Mouse (Mus musculus) testis, postnatal 14 days (tissue): Measurements from ENCODE around the gene Clock.
A peak's percentile ranks its signal among the peaks of the same experiment; 100 is the strongest.

ENCODE experiments used
- DNase-seq: peaks from one replicate; pipeline ENCODE4 v3.0.0; 2021; ENCODE audit warnings: low spot score

The Clock gene

DNA sequence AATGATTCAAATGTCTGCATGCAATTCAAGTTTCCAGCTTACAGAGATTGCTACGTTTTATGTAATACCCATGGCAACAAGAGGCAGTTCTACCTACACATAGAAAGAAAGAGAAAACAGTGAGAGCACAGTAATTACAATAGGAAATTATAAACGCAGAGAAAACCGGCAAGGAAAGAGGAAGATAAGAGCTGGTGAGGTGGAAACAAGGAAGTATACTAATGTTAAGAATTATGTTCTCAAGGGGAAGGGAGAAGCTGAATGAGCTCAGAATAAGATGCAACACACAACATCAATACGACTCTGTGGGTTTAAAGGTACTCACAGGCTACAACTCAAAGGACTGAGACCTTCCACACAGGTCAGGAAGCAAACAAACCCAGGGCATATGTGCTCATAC, 29.6 kb downstream of the Clock start:
- DNase-seq: no peak

DNA sequence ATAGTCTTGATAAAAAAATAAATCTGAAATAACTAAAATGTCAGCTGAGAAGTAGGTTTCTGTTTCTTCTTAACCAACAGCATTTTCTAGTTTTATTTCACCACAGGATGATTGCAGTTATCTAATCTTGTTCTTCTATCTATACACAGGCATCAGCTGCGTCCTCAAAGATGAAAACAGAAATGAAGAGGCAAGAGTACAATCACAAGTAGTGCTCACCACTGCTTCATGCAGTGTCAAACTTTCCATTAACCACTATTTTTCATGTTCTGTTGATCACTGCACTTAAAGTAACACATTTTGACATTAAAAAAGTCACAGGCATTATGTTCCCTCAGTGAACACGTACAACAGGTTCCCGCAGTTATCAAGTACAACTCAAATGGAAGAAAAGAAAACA, 53.6 kb downstream of the Clock start:
- no peak for DNase-seq

DNA sequence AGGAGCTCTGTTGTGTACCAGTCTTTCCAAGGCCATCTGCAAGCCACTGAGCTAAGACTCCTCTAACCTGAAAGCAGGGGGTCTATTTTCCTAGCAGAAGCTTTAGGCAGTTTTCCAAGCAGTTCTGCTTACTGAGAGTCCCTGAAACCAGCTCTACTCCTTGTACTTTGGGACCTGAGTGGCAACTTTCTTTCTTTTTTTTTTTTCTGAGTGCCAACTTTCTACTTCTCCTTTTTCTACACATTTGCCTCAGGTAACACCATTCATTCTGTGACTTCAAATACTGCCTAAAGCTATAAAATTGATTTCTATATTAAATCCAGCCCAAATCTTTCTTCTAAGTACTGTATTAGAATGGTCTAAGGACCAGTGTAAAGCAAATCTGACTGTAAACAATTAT, 58.1 kb downstream of the Clock start:
- peak; percentile 8 for DNase-seq

DNA sequence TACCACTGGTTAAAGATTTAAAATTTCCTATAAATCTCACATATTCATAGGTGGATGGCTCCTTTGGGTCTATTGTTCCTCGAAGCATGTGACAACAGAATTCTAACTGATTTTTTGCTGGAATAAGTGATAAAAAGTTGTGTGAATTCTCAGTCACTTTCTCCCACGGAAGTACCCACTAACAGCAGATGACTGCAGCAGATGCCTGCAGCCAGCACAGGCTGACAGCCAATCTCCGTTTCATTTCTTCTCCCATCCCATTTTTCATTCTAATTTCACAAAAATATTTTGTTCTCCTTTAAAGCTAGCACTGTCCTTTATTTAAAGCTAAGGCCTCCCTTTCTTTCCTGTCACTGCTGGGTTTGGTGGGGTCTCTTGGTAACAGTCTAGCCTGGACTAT, 59.2 kb downstream of the Clock start:
- DNase-seq: no peak

DNA sequence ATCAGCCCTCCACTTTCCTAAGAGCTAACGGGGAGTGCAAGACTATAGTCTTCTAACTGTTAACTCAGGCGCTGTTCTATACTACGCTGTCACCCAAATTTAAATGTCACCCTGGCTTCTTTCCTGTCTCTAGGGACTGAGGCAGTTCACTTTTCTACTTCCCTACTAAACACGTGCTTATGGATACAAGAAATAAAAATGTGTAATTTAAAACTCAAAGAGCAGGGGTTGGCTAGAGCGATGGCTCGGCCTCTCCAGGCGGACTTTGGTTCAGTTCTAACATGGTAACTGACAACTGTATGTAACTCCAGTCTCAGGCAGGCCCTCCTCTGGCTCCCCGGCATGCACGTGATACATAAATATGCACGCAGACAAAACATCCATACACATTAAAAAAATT, 60.2 kb downstream of the Clock start:
- no peak for DNase-seq

DNA sequence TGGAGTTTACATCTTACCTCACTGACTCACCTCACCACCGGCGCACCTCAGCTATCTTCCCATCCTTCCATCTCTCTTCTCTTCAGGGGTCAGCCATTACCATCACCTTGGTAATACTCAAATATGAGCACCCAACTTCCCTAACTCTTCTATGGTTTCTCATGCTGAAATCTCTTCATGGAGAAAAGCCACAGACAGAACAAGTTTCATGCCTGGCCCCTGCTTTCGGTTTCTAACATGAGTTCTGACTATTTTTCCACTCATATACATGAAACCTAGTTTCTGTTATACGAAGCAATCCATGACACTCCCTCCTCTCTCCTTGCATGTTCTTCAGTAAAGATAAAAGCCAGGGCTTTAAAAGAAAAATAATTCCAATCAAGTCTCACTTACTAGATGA, 60.7 kb downstream of the Clock start:
- no peak for DNase-seq

DNA sequence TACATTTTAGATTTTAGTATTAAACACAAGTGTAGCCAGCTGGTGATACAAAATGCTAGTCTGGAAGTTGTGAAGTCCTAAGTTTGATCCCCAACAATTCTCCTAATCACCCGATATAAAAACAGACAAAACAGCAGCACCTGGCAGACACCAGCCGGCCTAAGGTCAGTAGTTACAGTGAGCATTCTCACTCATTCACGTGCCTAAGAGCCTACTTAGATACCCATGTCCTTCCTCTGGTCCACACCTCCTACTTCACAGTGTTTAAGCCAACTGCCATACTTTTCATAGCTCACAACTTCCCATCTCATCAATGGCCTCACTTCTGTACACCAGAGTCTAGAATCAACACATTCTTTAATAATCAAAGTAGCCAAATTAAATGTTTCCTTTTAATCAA, 61.3 kb downstream of the Clock start:
- DNase-seq: no peak

DNA sequence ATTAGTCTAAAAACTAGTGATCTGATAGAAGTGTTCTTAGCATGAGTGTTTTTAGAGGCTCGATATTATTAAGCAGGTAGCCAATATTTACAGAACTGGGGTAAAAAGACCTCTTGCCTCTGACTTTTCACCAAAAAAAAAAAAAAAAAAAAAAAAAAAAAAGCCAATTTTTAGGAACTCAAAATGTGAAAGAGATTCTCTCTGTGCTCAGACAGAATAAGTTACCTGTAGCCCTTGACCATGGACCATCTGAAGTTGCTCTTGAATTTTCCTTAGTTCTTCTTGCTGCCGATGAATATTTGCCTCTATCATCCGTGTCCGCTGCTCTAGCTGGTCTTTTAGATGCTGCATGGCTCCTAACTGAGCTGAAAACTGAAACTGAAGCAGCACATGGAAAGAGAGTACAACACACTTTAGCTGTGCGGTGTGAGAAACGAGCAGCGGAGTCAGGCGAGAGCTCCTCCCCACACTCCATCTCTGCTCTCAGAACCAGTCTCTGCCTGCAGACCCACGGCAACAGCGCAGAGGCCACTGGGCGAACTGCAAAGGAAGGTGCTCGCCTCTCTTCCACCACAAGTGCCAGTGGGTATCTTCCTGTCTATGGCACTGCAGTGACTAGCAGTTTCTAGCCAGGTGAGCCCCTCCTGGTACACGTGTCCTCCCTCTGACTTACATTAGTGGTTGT, 73.3 kb downstream of the Clock start:
- DNase-seq: no peak

DNA sequence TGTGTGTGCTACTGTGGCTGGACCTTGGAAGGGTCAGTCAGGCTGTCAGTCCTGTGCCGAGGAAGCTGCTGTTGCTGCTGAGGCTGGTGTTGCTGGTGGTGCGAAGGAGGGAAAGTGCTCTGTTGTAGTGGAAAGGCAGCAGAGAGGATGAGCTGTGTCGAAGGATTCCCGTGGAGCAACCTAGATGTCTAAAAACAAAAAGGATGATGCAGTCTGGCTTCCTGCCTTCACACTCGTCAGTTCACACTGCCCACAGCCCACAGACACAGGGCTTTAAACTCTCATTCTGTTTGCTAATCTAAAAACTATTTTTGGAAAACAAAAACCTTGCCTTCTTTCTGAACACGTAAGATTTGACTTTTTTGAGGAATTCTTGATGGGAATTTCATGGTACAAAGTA, 87.9 kb downstream of the Clock start:
- no peak for DNase-seq

DNA sequence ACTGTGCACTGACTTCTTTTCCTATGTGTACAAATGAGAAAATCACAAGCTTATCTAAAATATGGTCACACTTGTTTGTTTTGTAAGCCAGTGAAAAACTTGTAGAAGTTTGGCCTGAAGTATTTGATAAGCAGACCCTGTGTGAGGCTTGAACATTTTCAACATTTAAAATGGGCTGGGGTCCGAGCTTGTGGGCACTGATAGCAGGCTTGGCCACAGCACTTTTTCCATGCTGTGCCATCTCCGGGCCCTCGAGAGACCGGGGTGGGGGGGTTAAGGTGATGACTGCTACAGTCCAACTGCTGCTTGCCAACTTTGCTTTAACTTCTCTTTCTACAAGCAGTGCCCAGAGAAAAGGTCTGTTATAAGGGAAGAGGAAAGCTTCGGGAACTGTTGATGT, 96.5 kb downstream of the Clock start:
- DNase-seq: no peak

DNA sequence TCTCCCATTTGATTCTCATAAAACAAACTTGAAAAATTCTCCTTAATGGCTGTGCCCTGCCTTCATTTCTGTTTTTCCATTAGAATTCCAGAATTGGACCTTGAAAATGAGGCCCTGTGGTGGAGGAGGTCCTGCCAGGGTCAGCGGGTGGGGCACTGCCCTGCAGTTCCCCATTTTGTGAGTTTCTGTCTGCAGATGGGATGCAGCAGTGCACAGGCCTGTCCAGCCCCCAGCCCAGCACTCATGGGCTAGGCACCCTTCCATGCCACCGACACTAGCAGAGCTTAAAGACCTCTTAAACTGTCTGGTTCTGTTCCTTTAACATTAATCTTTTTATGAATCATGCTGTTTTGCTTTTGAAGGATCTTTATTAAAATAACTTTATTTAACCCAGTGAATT, 98.7 kb downstream of the Clock start:
- DNase-seq: no peak

DNA sequence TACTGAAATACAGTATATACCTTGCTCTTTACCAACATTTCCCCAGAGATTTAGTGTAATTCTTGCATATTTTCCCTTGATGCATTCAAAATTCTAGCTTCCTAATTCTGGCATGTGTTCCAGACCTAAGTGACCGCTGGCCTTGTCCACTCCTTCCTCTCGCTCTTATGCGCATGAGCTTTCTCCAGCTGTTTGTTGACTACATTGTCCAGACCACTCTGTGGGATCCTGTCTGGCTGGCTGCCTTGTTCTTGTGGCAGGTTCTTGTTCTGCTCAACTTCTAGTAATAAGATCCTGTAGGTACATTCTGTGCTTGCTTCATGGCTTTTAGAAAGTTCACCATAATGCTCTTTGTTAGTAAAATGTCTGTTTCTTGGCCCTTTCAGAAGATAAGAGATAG, 101.4 kb downstream of the Clock start:
- DNase-seq: no peak

DNA sequence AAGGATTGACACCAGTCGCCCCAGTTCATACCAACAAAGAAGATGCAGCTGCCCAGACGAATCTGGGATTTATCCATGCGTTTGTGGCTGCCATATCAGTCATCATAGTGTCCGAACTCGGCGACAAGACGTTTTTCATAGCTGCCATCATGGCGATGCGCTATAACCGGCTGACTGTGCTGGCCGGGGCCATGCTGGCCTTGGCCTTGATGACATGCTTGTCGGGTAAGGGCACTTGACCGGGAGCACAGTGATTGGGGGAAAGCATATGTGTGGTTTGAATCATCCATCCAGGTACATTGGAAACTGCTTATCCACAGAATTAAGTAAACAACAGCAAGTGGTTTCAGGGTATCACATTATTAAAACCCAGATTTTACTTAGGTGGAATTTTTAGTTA, 105.2 kb downstream of the Clock start:
- DNase-seq: no peak

DNA sequence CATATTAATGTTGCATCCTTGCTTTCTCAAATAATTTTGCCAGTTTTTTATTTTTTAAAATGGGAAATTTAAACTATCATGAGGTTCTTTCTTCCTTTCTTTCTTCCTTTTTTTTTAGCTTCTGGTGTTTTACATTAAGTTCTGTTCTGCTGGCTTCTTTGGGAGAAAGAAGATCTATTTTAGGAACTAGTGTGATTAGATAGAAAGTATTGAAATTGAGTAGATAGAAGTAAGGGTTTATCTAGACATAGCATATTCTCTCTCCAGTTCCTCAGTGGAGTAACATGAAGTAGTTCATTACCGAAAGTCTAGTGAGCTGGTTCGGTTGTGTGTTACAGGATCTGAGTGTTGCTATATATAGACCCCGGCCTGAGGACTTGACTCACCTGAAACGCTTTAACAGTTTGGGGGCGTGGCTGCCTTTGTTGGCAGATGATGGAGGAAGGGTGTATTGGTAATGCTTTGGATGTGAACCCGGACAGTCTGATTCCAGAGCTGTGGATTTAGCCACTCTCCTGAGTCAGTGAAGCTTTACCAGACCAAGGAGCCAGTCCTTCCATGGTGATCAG, 110.1 kb downstream of the Clock start:
- no peak for DNase-seq

DNA sequence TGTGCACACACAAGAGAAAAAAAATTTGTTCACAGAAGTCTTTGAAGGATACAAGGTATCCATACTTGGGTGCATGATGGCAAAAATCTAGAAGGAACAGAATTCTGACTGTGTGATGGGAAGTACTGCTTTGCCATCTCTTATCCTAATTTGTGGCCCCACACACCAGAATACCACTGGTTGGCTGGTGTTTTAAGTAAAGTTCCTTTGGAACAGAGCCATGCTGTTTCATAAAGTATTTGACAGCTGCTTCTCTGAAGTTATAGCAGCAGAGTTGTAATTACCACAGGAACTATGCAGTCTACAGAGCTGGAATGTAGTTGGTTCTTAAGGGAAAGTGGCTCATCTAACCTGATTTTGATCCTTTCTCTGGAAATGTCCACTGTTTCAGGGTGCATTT, 111.5 kb downstream of the Clock start:
- DNase-seq: no peak

DNA sequence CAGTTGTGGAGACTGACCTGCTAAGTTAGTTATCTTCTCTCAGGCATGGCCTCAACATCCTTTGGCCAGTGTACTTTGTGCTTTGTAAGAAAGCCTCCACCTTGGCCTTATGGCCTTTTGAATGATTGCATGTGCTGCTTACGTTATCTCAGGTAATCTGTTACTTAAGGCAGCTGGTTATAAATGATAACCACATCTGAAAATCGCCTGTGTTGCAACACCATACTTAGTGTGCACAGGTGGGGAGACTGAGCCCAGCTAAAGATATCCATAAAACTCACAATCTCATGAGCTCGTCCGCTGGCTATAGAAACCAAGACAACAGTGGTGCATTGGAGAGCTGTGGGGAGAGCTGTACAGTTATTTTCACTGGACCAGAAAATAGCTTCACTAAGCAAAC, 114.0 kb downstream of the Clock start:
- no peak for DNase-seq

DNA sequence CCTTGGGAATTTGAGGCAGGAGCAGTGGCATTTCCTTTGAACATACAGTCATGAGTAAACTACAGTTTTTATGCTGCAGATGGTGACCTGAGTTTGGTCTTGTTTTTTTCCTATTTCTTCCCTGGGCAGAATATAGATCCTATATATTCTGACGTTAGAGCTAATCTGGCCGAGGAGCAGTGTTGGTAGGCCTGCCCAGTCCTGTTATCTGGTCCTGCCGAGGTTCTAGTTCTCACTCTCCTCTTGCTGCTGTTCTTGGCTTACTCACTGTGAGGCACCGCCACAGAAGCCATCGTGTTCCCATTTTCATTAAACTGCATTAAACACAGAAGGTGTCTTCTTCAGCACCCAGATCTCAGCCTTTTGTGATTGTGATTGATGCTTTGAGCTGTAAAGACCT, 116.7 kb downstream of the Clock start:
- no peak for DNase-seq

DNA sequence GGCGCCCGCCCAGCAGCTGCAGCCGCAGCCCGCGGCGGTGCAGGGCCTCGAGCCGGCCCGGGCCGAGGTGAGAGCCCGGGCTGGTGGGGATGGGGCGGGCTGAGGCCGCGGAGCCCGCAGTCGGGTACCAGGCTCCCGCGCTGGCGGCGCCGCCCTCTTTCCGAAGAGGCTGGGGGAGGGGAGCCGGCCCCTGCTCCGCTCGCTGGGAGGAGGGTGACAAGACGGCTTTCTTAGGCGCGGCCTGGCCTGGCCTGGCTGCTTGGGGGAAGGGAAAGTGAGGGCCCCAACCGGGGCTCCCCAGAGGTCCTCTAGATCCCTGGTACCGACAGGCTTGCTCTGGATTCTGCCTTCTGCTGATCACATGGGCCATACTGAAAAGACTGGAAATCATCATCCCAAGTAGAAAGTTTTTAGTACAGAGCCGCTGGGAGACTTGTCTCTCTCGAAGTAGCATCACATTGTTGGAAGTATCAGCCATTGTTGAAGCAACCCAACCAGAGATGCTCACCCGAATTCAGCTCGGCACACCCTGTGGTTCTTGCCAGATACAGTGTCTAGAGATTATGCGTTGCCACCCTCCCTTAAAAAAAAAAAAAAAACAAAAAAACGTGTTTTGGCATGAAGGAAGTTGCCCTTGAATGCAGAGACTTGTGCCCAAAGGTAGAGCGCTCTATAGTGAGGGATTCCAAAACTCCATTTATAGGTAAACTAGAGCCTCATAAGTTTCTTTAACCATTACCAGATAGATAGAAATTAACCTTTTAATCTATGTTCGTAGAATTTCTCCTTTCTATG, 120.1 kb downstream of the Clock start:
- peak; percentile 82 for DNase-seq

DNA sequence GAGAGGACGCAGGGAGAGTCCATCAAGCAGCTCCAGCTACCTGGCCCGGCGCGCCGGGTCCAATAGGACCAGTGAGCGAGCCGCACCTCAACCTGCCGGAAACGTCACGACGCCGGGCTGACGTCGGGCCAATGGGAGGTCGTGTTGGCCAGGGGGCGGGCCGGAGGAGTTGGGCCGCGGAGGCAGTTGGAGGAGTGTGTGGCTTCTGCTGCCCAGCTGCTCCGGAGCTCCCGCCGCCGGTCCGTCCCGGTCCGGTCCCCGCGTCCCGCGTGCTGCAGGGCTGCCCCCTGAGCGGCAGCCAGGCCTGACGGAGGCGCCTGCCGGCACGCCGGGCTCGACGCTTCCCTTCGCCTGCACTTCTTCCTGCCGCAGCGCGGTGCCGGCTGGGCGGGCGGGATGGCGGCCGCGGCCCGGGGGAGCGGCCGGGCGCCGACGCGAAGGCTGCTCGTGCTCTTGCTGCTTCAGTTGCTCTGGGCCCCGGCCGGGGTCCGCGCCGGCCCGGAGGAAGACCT, 120.8 kb downstream of the Clock start, which contains the start of gene Tmem165:
Tmem165 (plus strand) TSS at position 131 of the 512 bp plus-strand sequence.
- peak; percentile 96 for DNase-seq

DNA sequence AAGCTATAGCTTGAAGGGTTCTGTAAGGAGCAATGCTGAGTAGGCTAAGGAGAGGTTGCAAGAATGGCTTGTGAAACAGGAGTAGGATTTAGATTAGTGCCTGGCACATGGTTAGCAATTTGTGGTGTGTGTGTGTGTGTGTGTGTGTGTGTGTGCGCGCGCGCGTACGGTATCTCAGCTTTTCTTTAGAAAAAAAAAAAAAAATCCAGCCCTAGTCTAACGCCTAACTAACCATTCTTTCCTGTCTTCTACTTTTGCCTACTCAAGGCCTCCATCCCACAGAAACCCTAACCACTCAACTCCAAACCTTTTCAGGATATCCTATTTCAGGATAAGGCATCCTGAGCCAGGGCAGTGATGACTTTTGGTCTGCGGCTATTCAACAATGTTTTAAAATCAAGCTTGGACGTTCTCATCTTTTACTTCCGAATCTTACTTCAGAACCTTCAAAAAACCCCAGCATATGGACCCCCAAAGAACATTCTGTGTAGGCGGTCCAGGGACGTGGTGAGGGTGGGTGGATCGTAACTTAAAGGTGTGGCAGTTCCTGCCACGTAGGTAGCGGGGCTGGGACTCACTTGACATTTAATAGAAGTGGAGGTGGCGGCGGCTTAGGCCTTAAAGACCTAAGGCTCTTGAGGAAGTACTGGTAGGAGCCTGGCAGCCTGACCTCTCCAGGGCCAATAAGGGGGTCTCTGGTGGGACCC, 121.4 kb downstream of the Clock start:
- DNase-seq: no peak

DNA sequence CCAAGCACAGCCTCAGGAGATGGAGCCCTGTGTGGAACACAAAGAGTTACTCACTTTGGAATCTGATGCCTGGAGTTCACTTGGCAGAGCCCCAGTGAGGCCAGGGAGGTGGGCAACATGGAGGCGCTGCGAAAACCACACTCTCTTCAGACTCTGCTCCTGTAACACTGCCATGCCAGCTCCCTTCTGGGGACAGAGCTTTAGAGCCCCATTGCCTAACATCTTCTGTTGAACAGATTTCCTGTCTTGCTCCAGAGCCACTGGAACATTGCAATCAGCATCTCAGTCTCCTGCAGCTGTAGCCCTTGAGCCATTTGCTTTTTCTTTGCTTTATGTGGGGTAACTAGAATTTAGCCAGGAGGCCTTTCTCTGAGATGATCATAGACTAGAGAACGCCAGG, 122.3 kb downstream of the Clock start:
- no peak for DNase-seq

DNA sequence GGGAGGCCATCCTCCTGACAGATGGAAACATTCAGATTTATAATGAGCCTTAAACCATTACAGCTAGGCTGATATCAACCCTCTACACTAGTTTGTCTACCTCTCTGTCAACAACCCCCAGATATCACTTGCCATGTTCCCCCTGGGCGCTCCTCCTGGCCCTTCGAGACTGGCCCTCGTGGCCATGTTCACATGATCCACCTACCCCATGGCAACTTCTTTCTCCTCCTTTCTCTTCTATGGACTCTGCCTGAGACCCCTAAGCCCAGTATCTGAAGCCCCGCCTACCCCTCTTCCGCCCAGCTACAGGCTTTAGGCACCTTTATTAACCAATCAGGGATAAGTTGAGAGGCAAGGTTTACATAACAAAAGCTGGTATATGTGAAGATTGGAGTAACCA, 124.8 kb downstream of the Clock start:
- no peak for DNase-seq

DNA sequence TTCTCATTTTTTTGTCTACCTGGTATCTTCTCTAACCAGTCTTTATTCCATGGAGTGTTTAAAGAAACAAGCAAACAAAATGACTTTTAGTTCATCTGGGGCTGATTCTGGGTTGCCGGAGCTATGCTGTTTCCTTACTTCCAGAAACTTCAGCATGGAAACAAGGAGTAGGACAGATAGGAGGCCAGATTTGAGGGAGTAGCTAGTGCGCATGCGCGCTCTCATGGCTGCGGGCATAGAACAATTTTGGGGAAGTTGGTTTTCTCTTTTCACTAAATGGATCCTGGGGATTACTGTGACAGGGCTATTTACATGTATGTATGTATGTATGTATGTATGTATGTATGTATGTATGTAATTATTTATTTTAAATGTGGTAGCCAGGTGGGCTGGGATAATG, 125.4 kb downstream of the Clock start:
- DNase-seq: no peak
